Mouse (Mus musculus): Measurements from ENCODE around the gene Etv5.
"Not testable (repeated sequence)": the region's sequence is repeated elsewhere in the genome, so short reads cannot be mapped to it uniquely, and the experiment has no call there.

Gene Etv5

DNA sequence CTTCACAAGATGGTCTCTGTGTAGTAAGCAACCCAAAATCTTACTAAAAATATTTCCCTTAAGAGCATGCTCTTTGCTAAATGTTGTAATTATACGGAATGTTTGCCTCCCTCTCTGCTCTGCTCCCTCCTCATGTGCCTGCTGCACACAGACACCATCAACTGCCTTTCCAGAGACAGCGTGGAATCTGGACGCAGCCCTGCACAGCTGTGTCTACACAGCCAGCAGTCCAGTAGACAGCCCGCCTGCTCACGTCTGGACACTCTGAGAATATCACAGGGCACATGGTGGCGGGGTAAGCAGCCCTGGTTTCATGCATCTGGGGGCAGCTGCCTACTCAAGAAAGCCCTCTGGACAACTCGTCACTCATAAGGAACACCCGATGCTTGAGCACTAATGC is 43.1 kb downstream of the Etv5 start:
- ATAC-seq (ENCODE audit: low TSS enrichment), result peak; percentile 63; the same call in 1 of the 2 replicates

DNA sequence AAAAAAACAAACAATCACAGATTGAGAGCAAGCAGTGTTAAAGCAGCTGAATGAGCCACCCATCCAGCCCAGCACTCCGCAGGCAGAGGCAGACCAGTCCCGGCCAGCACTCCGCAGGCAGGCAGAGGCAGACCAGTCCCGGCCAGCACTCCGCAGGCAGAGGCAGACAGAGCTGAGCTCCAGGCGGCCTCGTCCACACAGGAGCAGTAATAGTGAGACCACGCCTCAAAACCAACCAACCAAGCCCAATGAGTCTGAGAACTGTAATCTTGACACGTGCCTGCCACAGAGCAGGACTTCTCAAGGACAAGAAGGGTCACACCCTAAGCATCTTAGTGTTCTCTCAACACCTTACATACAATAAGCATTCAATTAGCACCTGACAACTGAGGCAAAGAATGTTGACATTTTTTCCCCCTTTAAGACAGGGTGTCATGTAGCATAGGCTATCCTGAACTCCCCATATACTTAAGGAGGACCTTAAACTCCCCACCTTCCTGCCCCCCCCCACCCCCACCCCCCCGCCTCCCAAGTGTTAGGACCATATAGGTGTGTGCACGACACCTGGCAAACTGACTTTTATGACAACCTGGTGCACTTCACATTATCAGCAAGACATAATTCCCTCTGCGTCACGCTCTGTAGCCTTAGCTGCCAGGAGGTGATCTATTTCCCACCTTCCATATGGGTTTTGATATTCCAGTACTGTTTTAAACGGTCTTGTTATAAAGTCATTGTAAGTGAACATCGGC is 44.2 kb downstream of the Etv5 start:
- ATAC-seq (ENCODE audit: low TSS enrichment), result no peak

DNA sequence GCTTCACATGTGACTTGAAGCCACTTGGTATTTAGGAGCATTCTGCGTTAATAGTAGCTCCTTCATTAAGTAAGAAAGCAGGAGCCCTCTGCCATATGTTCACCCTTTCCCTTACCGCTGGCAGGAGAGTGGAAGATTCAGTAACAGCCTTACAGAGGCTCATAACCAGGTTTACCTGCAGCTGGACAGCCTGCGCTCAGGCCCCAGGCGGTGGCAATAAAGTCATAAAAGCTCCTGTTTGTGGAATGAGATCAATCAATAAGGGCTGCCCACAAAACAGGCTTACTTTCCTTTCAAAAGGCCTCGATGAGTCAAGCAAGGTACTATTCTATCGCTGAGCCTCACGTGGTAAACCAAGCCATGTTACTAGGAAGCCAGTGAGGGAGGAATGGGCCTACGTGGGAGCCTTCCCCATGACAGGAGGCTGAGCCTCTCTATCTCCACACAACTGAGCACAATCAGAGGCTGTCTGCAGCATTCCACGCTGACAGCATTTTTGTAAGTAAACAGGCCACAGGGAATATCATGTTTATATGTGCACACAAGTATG is 49.1 kb downstream of the Etv5 start:
- ATAC-seq (ENCODE audit: low TSS enrichment), result no peak

DNA sequence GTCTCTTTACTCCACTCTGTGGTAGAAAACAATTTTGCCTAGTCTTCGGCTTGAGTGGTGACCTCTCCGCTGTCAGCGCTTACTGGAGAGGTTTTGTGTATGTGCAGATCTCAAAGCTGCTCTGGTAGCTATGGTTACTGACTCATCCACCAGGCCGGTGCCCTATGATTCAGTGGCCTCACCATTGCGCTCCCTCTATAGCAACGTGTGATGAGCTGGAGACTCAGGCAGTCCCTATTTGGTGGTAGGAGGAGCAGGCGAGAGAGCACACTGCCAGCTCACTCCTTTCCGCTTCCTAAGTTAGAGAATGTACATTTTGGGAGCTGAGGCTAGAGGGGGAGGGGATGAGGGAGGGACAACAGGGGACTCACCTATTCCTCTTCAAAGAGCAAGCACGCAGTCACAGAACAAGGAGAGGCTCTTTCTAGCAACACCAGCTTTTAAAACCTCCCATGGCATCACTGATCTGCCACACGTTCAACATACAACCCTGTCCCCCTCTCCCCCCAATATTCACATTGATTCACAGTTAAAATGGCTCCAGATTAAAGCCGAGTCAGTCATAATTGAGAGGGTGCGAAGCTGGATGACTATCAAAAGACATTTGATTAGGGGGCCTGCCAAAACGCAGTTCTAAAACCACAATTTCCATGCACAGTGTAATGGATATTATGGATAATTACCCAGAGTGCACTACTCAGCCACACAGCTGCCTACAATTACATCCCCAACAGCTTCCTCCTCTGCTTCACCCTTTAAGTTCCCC is 50.2 kb downstream of the Etv5 start:
- peak; percentile 87 for ATAC-seq (ENCODE audit: low TSS enrichment)

DNA sequence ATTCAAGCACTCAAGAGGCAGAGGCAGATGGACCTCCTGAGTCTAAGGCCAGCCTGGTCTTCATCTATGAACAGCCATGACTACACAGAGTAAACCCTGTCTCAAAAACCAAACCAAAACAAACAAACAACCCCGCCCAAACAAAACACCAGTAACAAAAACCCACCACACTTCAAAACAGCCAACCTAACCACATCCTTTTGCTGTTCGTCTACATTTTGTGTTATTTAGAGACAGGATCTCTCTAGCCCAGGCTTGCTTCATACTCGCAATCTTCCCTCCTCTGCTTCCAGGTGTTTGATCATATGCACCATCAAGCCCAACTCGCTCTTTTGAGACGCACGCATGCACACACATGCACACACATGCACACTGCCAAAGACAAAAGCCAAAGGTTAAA is 51.8 kb downstream of the Etv5 start:
- ATAC-seq (ENCODE audit: low TSS enrichment), result no peak

DNA sequence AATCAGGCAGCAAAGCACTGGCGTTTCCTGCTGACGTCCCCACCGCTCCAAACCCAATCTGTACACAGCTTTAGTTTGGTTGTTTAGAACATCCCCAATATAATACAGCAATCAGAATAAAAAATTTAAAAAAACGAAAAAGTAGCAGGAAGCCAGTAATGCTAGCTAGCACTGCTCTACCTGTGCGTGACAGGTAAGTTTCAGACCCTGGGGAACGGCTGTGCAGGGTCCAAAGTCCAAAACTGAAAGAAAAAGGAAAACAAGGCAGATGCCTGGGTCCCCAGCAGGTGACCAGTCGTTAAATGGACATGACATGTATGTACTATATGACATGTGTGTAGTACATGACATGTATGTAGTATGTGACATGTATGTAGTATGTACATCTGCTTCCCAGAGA is 57.5 kb downstream of the Etv5 start:
- not testable (repeated sequence) for ATAC-seq (ENCODE audit: low TSS enrichment)

DNA sequence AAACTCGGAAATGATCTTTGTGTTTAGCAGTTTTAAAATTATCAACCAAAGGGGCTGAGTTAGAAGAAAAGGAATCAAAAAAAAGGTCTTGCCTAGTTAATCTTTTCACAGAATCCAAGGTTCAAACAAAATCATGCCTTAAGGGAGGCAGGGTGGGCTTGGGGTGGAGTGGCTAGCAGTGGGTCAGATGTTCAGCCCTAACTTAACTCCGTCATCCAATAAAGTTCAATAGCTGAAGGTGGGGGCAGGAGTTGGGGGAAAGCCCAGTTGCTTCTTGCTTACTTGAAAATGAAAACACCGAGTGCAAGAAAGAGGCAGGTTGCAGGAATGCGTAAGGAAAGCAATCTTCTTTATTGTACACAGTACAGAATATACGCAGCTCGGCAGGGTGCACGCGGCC is 58.5 kb downstream of the Etv5 start:
- no peak for ATAC-seq (ENCODE audit: low TSS enrichment)

DNA sequence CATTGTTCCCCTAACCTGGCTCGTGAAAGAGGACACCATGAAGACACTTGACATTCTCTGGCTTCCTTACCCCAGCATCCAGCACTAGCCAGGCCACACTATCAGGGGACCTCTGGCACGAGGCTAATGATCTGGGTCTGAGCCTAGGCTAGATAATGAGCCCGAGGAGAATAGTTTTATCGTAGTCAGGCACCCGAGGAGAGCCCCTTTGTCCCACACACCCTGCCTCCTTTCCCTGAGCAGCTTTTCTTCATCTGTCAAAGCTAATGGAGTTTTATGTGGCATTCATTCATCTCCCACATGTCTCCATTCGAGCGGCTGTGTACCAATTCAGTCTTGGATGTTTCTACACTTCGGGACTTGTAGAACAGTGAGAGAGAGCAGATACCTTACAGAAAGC is 59.5 kb downstream of the Etv5 start:
- no peak for ATAC-seq (ENCODE audit: low TSS enrichment)

DNA sequence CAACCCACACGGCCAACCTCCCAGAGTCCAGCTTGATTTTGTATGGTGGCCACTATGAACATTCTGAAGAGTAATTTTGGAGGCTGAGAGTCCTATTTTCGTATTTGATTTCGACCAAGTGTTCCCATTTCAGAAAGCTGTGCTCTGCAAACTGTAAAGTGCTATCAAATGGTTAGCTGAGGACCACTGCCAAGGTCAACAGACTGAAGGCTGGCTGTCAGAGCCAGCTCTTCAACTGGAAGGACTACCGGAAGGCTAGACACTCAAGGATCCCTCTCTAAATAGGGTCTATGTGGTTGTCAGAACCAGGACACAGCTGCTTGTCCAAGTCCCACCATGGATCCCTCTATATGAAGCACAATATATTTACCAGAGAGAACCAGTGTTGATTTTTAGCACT is 60.2 kb downstream of the Etv5 start:
- no peak for ATAC-seq (ENCODE audit: low TSS enrichment)

DNA sequence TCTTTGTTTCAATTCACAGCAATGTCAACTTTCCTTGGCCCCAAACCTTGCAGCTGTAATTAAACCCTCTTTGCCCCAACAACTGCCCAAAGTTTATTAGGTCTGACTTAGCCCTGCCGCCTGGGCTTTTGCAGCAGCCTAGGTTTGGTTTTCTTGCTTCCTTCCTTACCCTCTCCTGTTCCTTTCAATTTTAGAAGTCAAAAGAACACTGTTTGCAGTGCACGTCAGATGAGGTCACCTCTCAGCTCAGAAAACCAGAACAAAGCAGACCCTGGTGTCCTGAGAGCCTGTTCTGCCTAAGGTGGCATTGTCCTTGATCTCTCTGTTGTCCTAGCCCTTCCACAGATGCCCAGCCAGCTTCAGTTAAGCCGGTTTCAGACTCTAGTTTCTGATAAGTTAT is 61.8 kb downstream of the Etv5 start:
- ATAC-seq (ENCODE audit: low TSS enrichment), result no peak

DNA sequence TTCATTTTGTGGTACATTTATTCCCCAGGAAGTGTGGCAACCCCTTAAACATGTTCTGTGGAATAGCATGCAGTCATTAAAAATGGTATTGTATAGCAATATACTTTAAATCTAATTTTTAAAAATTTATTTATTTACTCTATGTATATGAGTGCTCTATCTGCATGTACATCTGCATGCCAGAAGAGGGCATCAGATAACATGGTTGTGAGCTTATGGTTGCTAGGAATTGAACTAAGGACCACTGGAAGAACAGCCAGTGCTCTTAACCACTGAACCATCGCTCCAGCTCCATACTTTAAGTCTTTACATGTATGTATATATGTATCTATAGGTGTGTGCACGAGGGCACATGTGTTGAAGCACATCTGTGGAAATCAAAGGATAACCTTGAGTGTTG is 64.6 kb downstream of the Etv5 start:
- no peak for ATAC-seq (ENCODE audit: low TSS enrichment)

DNA sequence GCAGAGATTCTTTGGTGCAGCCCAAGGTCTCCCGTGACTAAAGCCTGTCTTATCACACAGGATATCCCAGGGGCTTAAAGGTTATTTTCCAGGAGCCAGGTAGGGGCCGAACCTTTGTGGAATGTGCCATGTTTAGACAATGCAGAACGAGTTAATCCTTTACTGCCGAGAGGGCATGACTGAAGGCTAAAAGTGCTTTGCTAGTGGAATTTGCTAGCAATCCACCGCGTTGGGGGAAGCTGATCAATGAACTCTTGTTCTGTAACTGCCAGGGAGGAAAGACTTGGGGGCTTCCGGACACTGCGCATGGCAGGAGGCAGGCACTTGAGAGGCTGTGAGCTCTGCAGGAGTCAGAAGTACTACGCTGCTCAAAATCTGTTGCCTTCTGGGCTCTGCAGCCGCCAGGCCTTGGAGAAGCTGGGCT is 66.8 kb downstream of the Etv5 start:
- no peak for ATAC-seq (ENCODE audit: low TSS enrichment)

DNA sequence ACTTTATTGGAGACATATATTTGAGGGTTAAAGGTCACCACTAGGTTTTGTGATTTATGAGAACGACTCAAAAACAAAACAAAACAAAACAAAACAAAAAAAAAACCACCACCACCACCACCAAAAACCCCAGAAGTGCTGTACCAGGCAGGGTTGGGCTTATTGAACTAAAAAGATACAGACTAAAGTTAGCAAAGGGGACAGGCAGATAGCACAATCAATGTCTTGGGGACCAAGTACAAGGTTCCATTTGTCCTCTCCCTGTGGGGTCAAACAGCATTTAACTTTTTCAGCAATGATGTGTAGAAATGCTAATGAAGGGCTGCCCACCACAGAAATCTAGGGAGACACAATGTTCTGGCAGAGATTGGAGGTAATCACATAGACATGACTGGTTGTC is 67.3 kb downstream of the Etv5 start:
- ATAC-seq (ENCODE audit: low TSS enrichment), result no peak

DNA sequence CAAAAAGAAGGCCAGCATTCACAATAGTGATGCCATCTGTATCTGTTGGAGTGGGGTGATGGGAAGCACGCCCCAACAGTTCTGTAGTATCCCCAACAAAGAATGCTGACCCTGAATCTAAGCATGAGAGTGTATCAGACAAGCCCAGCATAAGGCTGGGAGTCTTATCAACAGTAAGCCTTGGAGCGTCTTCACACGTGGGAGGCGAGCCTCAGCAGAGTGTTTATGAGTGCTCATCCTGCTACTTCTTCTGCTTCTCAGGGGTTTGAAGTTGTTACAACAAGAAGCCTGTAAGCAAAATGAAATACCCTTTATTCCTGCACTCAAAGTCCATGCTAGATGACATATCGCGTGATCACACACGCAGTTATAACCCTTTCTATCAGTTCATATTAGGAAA is 72.4 kb downstream of the Etv5 start:
- ATAC-seq (ENCODE audit: low TSS enrichment), result peak; percentile 27; the same call in 1 of the 2 replicates

DNA sequence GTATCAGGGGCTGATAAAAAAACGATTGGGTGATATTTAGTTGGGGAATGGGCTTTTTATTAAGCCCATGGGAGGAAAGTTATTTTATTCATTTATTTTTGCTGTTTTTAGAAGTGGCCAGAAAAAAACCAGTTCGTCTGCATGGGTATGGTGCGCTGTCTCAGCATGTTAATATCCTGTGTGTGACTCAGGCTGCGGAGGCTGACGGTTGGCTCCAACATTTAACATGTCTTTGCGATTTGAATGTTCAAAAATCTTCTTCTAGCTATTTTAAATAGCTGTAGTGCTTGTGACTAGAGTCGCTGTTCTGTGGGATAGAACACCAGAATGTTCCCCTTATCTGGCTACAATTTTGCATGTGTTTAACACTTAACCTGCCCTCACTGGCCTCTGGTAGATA is 73.5 kb downstream of the Etv5 start:
- peak; percentile 91 for ATAC-seq (ENCODE audit: low TSS enrichment)

DNA sequence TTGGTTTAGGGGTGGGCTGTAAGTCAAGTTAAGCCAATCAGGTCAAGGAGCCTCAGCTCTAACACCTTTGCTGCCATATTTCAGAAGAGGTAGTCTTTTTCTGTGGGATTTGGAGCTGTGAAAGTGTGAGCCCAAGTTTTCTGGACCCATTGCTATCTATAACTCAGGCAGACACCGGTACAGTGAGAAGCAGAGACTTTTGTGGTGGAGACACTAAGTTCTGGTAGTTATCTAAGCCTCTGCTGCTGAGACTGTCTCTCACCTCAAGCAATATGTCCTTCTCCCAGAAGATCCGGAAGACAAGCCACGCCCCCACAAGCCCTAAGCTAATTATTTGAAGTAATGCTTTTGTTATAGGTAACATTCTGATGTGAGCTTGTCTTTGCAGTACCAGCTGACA is 73.9 kb downstream of the Etv5 start:
- peak; percentile 86 for ATAC-seq (ENCODE audit: low TSS enrichment)

DNA sequence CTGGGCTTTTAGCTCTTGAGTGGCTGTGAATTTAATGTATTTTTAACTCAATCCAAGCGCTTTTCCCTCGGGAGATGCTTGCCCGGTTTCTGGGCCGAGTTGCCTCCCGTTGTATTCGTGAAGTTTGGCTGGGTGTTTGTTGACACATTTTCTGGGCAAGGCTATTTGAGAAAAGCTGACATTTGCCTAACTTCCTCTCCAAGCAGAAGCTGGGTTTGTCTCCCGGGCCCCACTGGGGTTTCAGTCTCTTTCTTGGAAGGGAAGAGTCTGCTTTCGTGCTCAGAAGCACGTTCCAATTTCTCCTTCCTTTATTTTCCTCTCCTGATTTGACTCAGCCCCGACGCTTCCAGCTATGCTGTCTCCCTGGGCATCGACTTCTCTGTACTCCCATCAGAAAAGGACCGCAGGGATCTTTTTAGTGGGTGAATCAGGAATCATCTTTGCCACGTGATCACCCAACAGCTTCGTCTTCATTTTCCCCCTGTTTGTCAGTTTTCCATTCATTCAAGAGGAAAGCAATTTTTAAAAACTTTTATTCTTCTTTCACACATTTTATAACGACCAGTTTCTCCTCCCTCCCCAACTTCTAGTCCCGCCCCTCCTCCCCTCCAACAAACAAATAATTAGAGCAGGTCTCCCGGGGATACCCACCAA is 80.7 kb downstream of the Etv5 start:
- ATAC-seq (ENCODE audit: low TSS enrichment), result peak; percentile 81

DNA sequence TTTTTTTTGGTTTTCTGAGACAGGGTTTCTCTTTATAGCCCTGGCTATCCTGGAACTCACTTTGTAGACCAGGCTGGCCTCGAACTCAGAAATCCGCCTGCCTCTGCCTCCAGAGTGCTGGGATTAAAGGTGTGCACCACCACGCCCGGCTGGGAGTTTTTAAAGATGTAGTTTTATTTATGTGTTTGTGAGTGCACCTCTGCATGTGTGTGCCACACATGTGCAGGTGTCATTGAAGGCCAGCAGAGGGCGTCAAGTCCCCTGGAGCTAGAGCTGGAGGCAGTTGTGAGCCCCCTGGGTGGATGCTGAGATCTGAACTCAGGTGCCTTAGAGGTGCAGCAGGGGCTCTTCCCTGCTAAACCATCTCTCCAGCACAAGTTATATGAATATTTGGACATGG is 85.3 kb downstream of the Etv5 start:
- not testable (repeated sequence) for ATAC-seq (ENCODE audit: low TSS enrichment)

DNA sequence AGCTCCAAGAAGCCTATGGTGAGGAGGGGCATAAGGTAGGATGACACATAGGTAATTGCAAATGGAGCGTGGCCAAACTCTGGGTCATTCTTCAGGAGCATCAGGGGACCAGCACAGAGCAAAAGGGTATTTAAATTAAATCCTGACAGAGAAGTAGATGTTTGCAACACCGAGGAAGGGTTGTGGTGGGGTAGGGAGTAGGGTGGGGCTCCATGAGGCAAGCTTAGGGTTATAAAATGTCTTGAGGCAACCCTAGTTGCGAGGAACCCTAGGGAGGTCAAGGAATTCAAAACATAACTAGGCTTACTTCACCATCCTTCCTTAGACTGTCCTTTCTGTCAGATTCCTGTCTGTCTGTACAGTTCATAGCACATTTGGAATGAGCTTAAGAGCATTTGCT is 85.9 kb downstream of the Etv5 start:
- no peak for ATAC-seq (ENCODE audit: low TSS enrichment)

DNA sequence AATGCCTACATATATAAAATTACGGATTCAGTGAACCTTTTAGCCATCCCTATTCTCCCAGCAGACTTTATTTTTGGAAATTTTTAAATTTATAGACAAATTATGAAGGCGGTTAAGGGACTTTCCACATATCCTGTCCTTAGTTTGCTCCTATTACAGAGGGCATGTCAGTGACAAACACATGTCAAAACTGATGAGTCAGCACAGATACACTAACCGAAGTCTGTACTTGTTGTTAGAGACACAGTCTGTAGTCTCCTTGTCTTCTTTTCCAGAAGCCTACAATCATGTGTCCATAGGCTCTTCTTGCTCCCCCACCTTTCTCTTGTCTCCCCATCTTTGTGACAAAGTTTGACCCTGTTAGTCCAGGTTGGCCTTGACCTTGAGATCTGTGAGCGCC is 88.3 kb downstream of the Etv5 start:
- ATAC-seq (ENCODE audit: low TSS enrichment), result no peak

DNA sequence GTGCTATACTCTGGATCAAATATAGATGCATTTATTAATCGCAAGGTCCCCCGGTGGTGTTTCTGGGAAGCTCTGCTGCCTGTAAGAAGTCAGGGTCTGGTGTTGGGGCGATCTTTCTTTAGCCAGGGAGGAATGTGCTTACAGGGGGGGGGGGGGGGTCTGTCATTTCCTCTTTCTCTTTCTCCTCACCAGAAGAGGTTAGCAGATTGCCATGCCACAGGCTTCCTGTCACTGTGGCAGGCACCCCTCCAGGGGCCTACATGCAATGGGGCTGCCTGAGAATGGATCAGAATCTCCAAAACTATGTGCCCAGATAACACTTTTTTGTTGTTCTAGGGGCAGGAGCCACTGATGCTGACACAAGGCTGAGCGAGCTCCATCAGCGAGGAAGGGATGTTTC is 89.7 kb downstream of the Etv5 start:
- ATAC-seq (ENCODE audit: low TSS enrichment), result no peak

DNA sequence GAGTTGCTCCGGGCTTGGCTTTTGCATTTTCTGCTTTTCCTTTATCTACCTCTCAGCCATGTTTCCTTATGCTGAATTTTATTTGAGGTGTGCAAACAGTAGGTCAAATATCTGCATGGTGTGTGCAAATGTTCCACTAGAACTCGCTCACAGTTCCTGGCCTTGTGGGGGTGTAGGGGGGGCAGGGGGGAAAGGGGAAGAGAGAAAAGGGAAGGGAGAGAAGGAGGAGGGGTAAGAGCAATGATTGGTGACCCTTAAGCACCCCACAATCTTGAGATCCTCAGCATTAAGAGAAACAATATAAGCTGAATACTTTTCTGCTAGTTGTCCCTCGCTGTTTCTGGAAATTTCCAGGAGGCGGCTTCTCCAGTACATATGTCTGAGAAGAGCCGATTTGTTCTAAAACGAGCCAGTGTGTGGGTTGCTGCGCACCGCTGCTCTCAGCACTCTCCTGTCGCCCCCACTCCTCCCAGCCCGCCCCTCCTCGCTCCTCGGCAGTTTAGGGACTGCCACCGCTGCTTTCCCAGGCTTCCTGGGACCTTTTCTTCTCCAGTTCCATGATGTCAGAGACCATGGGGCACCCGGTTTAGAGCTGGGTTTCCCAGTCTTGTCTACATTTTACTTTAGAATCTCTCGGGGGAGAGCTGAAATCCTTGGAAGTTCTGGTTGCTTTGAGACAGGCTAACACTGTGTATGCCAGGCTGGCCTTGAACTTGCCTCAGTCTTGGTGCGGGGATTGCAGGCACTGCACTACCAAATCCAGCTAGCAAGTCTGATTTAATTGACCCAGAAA is 90.8 kb downstream of the Etv5 start:
- ATAC-seq (ENCODE audit: low TSS enrichment), result peak; percentile 98

Measured in frontal cortex, adult (tissue).